Mouse (Mus musculus) brain, embryonic 14.5 days (tissue): ENCODE results near the gene Slc9a2. TPM values are rescaled to one million over a fixed set of nuclear protein-coding genes. Genes with fewer than 3 reads are reported as not detected.

Experiments
- DNase-seq: peaks from one replicate; pipeline ENCODE4 v3.0.0-alpha.2; 2011; ENCODE audit warnings: low read depth
- CTCF ChIP-seq: fragments of 200-500 bp; IDR thresholded peaks from 2 replicates; pipeline ENCODE4 v1.5.1; 2012; ENCODE audit warnings: inconsistent platforms, mild to moderate bottlenecking, moderate library complexity, borderline replicate concordance; ENCODE audit not compliant: insufficient read depth, insufficient read length; ENCODE audit errors: extremely low read depth
- POLR2A ChIP-seq: fragments of 200-500 bp; IDR thresholded peaks from 2 replicates; pipeline ENCODE4 v1.6.1; 2012; ENCODE audit warnings: mild to moderate bottlenecking, inconsistent platforms, borderline replicate concordance; ENCODE audit not compliant: poor library complexity, insufficient read depth, insufficient read length, severe bottlenecking; ENCODE audit errors: extremely low read depth
- polyA plus RNA-seq: library from polyadenylated mRNA; depleted of rRNA; stranded (reverse); fragments of >200 nt; gene quantifications from 2 replicates; pipeline ENCODE4 v1.2.3, GENCODE M21; 2012

Slc9a2 gene
- polyA plus RNA-seq, 1 experiment = 0.38 TPM

- no peak for TF ChIP-seq POLR2A
- no peak for TF ChIP-seq CTCF
- DNase-seq = no peak
Observed at GRCm38 (mm10) chr1:40740739-40741138, 60.4 kb downstream of the Slc9a2 start.

DNA sequence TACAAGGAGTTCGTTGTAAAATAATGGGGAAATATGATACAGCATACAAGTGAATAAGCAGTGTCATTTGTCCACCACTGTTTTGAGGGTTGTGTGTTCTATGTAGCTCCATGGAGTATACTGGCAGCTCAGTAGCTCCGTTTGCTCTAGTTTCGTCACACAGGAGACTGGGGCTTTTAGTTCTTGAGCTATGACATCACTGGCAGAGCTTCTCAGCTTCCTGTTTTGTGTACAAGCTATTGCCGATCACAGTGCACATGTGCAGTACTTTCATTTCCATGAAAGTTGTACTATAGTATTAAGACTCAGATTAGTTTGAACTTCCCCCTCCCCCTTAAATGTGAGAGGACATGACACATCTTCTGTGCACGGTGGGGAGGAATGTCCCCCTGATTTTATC lies 65.7 kb downstream of the Slc9a2 start:
- DNase-seq = no peak
- TF ChIP-seq CTCF (no peak), POLR2A (no peak)

GRCm38 (mm10) chr1:40759751-40760445 lies 79.5 kb downstream of the Slc9a2 start:
- TF ChIP-seq POLR2A (no peak), CTCF (no peak)
- DNase-seq = no peak

- TF ChIP-seq CTCF (no peak), POLR2A (no peak)
- no peak for DNase-seq
Observed at GRCm38 (mm10) chr1:40764042-40764441, 83.7 kb downstream of the Slc9a2 start.

GRCm38 (mm10) chr1:40764701-40765275 lies 84.4 kb downstream of the Slc9a2 start:
- no peak for DNase-seq
- TF ChIP-seq POLR2A (no peak), CTCF (no peak)

GRCm38 (mm10) chr1:40765521-40765920 lies 85.1 kb downstream of the Slc9a2 start:
- TF ChIP-seq POLR2A (no peak), CTCF (no peak)
- DNase-seq = peak; percentile 6

GRCm38 (mm10) chr1:40767588-40767987 lies 87.2 kb downstream of the Slc9a2 start:
- DNase-seq = no peak
- TF ChIP-seq CTCF (no peak), POLR2A (no peak)

DNA sequence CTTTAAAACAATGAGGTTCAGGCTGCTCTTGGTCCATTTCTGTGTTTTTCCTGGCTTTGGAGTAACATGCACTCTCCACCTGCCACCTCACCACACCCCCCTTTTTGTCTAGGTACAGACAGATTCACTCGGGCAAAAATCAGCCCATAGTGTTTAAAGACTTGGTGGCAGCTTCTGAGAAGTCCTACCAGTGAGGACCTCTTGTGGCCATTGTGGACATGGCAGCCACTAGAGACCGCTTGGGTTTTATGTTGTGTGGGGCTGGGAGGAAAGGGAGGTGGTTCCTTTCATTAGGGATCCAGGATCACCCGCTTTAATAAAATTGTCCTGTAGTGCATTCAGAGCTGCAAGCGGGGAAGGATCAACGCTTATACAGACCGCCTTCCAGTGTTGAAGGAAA lies 88.2 kb downstream of the Slc9a2 start:
- peak; percentile 56 for DNase-seq
- TF ChIP-seq POLR2A (no peak), CTCF (peak; percentile 64; the same call in 1 of the 2 replicates)

DNA sequence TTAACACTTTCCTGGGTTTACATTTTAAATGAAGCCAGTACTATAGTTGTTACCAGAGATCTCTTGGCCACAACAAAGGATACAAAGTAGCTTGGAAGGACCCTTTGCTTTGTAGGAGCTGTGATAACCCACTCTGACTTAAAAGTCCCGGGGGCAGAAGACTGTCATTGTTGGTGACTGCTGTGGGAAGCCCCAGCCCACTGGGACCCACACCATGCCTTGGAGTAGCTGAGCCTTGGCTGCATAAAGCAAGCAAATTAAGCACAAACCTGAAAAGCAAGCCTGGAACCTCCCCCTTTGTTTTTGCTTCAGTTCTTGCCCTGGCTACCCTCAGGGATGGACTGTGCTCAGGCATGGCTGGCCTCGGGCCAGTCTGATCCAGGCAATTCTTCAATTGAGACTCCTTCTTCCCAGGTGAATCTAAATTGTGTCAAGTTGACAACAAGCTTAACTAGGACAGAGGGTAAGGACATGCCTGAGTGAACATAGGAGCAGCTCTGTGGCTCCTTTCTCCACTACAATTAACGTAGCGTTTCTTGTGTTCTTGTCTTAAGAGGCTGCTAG lies 89.0 kb downstream of the Slc9a2 start:
- peak; percentile 9 for DNase-seq
- no peak for TF ChIP-seq CTCF
- no peak for TF ChIP-seq POLR2A

DNA sequence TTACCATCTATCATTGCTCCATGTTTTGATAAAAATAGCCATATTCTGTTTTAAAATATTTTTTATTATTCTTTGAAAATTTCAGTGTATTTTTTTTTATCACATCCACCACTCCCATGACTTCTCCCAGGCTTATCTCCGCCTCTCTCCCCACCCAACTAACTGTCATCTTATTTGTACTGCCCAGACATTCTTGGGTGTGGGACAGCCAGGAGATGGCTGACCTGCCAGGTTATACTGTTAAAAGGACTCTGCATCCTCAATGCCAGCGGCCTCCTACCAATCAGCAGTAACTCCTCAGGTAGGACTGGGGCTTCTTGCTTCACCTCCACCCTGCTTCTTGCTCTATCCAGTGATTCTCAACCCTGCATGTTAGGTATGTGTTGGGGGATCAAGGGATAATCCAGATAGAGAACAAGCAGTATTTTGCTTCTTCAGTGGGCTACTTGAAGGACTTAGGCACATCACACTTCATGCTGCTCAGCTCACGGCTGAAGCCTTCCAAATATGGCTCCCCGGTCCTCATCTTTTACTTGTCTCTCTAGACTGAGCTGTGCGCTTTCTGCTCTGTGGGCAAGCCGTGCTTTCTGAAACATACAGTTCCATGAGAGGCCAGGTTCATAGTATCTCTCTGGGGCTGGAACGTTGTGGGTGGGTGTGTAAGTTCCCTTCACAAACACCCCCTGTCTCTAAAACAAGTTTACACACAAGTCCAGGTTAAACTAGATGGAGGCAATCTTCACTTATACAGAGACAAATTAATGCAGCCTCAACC lies 91.0 kb downstream of the Slc9a2 start:
- TF ChIP-seq CTCF (no peak), POLR2A (no peak)
- no peak for DNase-seq

DNA sequence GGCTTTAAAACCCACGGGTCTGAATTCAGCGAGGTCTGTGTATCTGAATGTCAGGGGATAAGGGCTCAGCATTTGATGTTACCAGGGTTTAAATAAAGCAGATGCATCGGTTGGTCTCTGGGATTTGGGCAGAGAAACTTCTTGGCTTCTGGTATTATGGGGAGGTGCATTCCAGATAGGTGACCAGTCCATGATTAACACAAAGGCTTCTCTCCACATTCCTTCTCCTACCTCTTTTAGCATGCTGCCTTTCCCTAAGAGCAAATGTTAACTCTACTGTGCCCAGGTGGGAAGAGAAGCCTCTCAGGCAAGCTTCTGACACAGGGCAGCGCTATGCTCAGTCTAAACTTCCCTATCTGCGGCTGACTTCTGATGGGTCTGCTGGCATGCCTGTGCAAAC lies 92.9 kb downstream of the Slc9a2 start:
- DNase-seq = no peak
- TF ChIP-seq POLR2A = no peak
- TF ChIP-seq CTCF = no peak
